Mouse (Mus musculus) small intestine, adult 2 months (tissue): Measurements from ENCODE around the gene Rap1gds1.

Experiments
- CTCF ChIP-seq: fragments of 200-500 bp; IDR thresholded peaks from 2 replicates; pipeline ENCODE4 v1.5.1; 2012; ENCODE audit warnings: low read depth, mild to moderate bottlenecking, control low read depth, inconsistent platforms, low read length, moderate library complexity, mixed read lengths; ENCODE audit not compliant: insufficient replicate concordance, insufficient read length; ENCODE audit errors: extremely low read depth
- POLR2A ChIP-seq: fragments of 200-500 bp; IDR thresholded peaks from 2 replicates; pipeline ENCODE4 v1.6.1; 2012; ENCODE audit warnings: low read depth, mild to moderate bottlenecking, control low read depth, inconsistent platforms, low read length, moderate library complexity

DNA sequence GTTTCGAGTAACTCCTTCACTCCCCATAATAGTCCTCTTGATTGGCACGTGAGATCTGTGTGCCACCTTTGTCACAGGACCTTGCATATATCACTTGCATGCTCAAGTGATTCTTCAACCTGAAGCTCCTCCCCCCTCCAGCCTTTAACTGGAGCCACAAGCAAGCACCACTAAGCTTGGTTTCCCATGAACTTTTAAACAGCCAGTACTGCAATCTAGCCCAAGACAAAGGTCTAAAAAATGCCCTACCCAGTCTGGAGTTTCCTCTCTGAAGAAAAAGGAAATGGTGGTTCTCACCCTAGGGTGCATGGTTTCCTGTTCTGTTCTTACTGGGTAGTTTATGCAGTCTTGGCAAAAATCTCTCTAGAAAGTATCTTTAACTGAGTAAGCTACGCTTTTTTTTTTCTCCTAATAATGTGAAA, 32.6 kb downstream of the Rap1gds1 start:
- TF ChIP-seq CTCF = no peak
- no peak for TF ChIP-seq POLR2A
